Mouse (Mus musculus) myocyte (in vitro differentiated cells): ENCODE measurements at regions not wholly inside any gene's neighbourhood (a gene's known extent, or its start where the extent isn't known, plus 50 kb on each side); places are given as distances from the start of the nearest gene placed in this dataset.

ENCODE experiments used
- E2F4 ChIP-seq: IDR thresholded peaks from one replicate; pipeline ENCODE4 v1.6.1; 2011; ENCODE audit warnings: mild to moderate bottlenecking, control low read depth, moderate library complexity; ENCODE audit not compliant: insufficient read depth
- MAX ChIP-seq: IDR thresholded peaks from one replicate; pipeline ENCODE4 v1.6.1; 2011; ENCODE audit warnings: low read depth, mild to moderate bottlenecking, control low read depth
- MYOD1 ChIP-seq, 3 experiments: IDR thresholded peaks; one replicate each; pipeline ENCODE4 v1.6.1; 2011; ENCODE audit warnings: control low read depth in 2 of 3, low read depth in 2 of 3, mild to moderate bottlenecking in 2 of 3, moderate library complexity in 1 of 3; ENCODE audit not compliant: insufficient read length in 2 of 3, control insufficient read depth in 1 of 3
- POLR2A ChIP-seq: IDR thresholded peaks from one replicate; pipeline ENCODE4 v1.6.1; 2011; ENCODE audit warnings: low read depth, mild to moderate bottlenecking, control low read depth, moderate library complexity; ENCODE audit not compliant: insufficient read length
- USF1 ChIP-seq: IDR thresholded peaks from one replicate; pipeline ENCODE4 v1.6.1; 2011; ENCODE audit warnings: low read depth, mild to moderate bottlenecking, control low read depth, moderate library complexity

DNA sequence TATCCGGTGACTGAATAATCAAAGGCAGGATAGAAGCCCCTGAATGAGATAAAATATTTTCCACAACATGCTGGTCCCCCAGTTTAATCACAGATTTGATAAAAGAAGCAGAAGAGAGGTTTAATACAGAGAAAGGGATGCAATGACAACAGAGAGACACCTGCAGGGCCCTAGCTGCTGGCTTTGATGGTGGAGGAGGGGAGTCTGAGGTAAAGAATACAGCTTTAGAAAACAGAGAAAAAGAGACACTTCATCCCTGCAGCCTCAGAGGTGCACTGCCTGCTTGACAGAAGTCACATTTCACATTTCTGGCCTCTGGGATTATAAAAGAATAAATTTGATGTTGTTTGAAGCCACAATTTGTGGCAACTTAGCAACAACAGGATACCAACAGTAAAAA lies 319.9 kb upstream of the Nectin3 start:
- TF ChIP-seq MYOD1 (IDR thresholded peaks at IDR 0.05; ENCODE audit: control insufficient read depth in 1 of 3, insufficient read length in 2 of 3, low read depth in 2 of 3): no peak
- no peak for TF ChIP-seq USF1
- TF ChIP-seq MAX: no peak
- TF ChIP-seq POLR2A: no peak
- TF ChIP-seq E2F4: no peak
